ENCODE assay signal across 9 mouse cellular contexts in genomic region chr2:50150203-50150590, GRCm38 (mm10).
DNase-seq lines count a peak whose midpoint lies in the region; ATAC-seq and TF ChIP-seq lines count a peak whose summit lies in the region.
"Had no signal": no experiment of that assay in that cellular context is flagged by ENCODE, and none has a peak within 500 bp of the region (broad histone marks: within the 10 kb centered on the region; RNA-seq: fewer than 3 reads in every experiment).

No protein-coding gene starts in this region.

- ATAC-seq in midbrain, embryonic 12.5 days (ENCODE audit: low FRiP score, low read depth): peak; percentile 65
- ATAC-seq in stomach, postnatal 0 days (ENCODE audit: low FRiP score, low TSS enrichment): peak; percentile 96
- no peak for ATAC-seq in cerebellum, adult (ENCODE audit: insufficient number of reproducible peaks, low FRiP score, low TSS enrichment)
- ATAC-seq: liver, embryonic 12.5 days had no signal

- no peaks in the 10 kb centered on the region for H3K36me3 ChIP-seq in midbrain, embryonic 12.5 days
- no peaks in the 10 kb centered on the region for H3K36me3 ChIP-seq in midbrain, embryonic 10.5 days
- H3K36me3 ChIP-seq in stomach, postnatal 0 days (ENCODE audit: control insufficient read depth, insufficient read depth, low read length): no peaks in the 10 kb centered on the region
- H3K36me3 ChIP-seq: liver, embryonic 12.5 days had no signal

- H3K4me2 ChIP-seq in midbrain, embryonic 12.5 days (replicated peaks): no peak overlapping the region
- H3K4me2 ChIP-seq in stomach, postnatal 0 days (replicated peaks; ENCODE audit: low read depth): no peak overlapping the region
- H3K4me2 ChIP-seq: liver, embryonic 12.5 days had no signal

- H3K4me1 ChIP-seq in midbrain, embryonic 12.5 days: no peaks in the 10 kb centered on the region
- 0 out of 2 replicates have a peak, but pooled peaks cover 4% of the 10 kb centered on the region for H3K4me1 ChIP-seq in midbrain, embryonic 10.5 days
- H3K4me1 ChIP-seq in stomach, postnatal 0 days (replicated peaks; ENCODE audit: control insufficient read depth, insufficient read depth): peaks cover 2% of the 10 kb centered on the region; the same call in 1 of the 2 replicates
- H3K4me1 ChIP-seq: liver, embryonic 12.5 days had no signal

- H3K9ac ChIP-seq in midbrain, embryonic 12.5 days (replicated peaks): no peak overlapping the region
- no peak overlapping the region for H3K9ac ChIP-seq in stomach, postnatal 0 days (ENCODE audit: low read length)
- H3K9ac ChIP-seq: liver, embryonic 12.5 days had no signal

- no peaks in the 10 kb centered on the region for H3K9me3 ChIP-seq in midbrain, embryonic 12.5 days
- no peaks in the 10 kb centered on the region for H3K9me3 ChIP-seq in midbrain, embryonic 10.5 days (replicated peaks)
- H3K9me3 ChIP-seq in stomach, postnatal 0 days (ENCODE audit: control insufficient read depth, low read length): no peaks in the 10 kb centered on the region
- H3K9me3 ChIP-seq: liver, embryonic 12.5 days had no signal

- 83% methylated on average over 7 of the region's 7 CpGs for WGBS in midbrain, embryonic 12.5 days
- 91% methylated on average over 7 of the region's 7 CpGs for WGBS in midbrain, embryonic 10.5 days
- WGBS in stomach, postnatal 0 days: 54% methylated on average over 7 of the region's 7 CpGs

- no peaks in the 10 kb centered on the region for H3K27me3 ChIP-seq in midbrain, embryonic 12.5 days
- no peaks in the 10 kb centered on the region for H3K27me3 ChIP-seq in midbrain, embryonic 10.5 days (ENCODE audit: low read depth, poor library complexity, severe bottlenecking)
- no peaks in the 10 kb centered on the region for H3K27me3 ChIP-seq in stomach, postnatal 0 days (ENCODE audit: control insufficient read depth, insufficient read depth, low read length)
- H3K27me3 ChIP-seq: liver, embryonic 12.5 days had no signal

- intact Hi-C loops in gastrocnemius, adult 2 months (cut with DNase I): no loop called here

- no peak for TF ChIP-seq EP300 in stomach, postnatal 0 days (optimal IDR thresholded peaks at IDR 0.05)

- no peak for TF ChIP-seq CTCF in stomach, postnatal 0 days (IDR thresholded peaks at IDR 0.05; ENCODE audit: low read depth)
- TF ChIP-seq CTCF in gastrocnemius, adult 2 months (IDR thresholded peaks at IDR 0.05): no peak

- no peak overlapping the region for H3K27ac ChIP-seq in midbrain, embryonic 12.5 days (replicated peaks)
- no peak overlapping the region for H3K27ac ChIP-seq in midbrain, embryonic 10.5 days (replicated peaks)
- peak overlapping the region; percentile 56; the same call in 1 of the 2 replicates for H3K27ac ChIP-seq in stomach, postnatal 0 days (replicated peaks)
- no peak overlapping the region for H3K27ac ChIP-seq in gastrocnemius, adult 2 months
- H3K27ac ChIP-seq: liver, embryonic 12.5 days had no signal

- DNase-seq in adrenal gland, postnatal 10 days: peak; percentile 7
- DNase-seq in adrenal gland, postnatal 25 days: no peak
- DNase-seq in midbrain, embryonic 10.5 days (ENCODE audit: low spot score): no peak
- peak; percentile 4 for DNase-seq in lung, postnatal 10 days
- DNase-seq in stomach, postnatal 0 days (ENCODE audit: low spot score): peak; percentile 64
- DNase-seq in gastrocnemius, adult 2 months: no peak

- H3K4me3 ChIP-seq in midbrain, embryonic 12.5 days: no peak overlapping the region
- H3K4me3 ChIP-seq in midbrain, embryonic 10.5 days: no peak overlapping the region
- H3K4me3 ChIP-seq in stomach, postnatal 0 days (ENCODE audit: low read depth, low read length): no peak overlapping the region
- H3K4me3 ChIP-seq in gastrocnemius, adult 2 months: no peak overlapping the region
- H3K4me3 ChIP-seq: liver, embryonic 12.5 days had no signal

Comparison
In these comparisons a context has a peak if more than half of its experiments do, and no peak if none do; other contexts are left out.
1. DNase-seq: peak in adrenal gland, postnatal 10 days (single experiment), lung, postnatal 10 days (single experiment) and stomach, postnatal 0 days (single experiment); none in adrenal gland, postnatal 25 days (single experiment), midbrain, embryonic 10.5 days (single experiment) and gastrocnemius, adult 2 months (single experiment).